Mouse (Mus musculus) kidney, embryonic 16.5 days (tissue): Measurements from ENCODE around the gene Zmiz2. TPM values are rescaled to one million over a fixed set of nuclear protein-coding genes. Genes with fewer than 3 reads are reported as not detected.
"Not testable (repeated sequence)": the region's sequence is repeated elsewhere in the genome, so short reads cannot be mapped to it uniquely, and the experiment has no call there.

Experiments used
- ATAC-seq: fragments of 200-750 bp; cut with Nextera tagmentation; 2 replicates; pipeline ENCODE4 v1.8.0; 2017; ENCODE audit warnings: moderate TSS enrichment; ENCODE audit not compliant: low FRiP score, low TSS enrichment
- H3K27ac ChIP-seq: fragments of 300-500 bp; sonication (generic); 2 replicates; pipeline ENCODE4 v1.5.1; 2014; ENCODE audit warnings: low read length
- H3K27me3 ChIP-seq: fragments of 300-500 bp; sonication (generic); 2 replicates; pipeline ENCODE4 v1.6.1; 2014; ENCODE audit warnings: low read length, control low read depth, mixed read lengths; ENCODE audit not compliant: insufficient read depth
- H3K36me3 ChIP-seq: fragments of 300-500 bp; sonication (generic); 2 replicates; pipeline ENCODE4 v1.6.1; 2014; ENCODE audit warnings: low read length, control low read depth, mixed read lengths; ENCODE audit not compliant: insufficient read depth
- H3K4me1 ChIP-seq: fragments of 300-500 bp; sonication (generic); 2 replicates; pipeline ENCODE4 v1.6.1; 2014; ENCODE audit warnings: low read length, control low read depth, mixed read lengths; ENCODE audit not compliant: insufficient read depth
- H3K4me2 ChIP-seq: fragments of 300-500 bp; sonication (generic); replicated peaks from 2 replicates; pipeline ENCODE4 v1.6.1; 2014; ENCODE audit warnings: low read depth, low read length
- H3K4me3 ChIP-seq: fragments of 300-500 bp; sonication (generic); 2 replicates; pipeline ENCODE4 v1.5.1; 2014; ENCODE audit warnings: mild to moderate bottlenecking, low read length
- H3K9ac ChIP-seq: fragments of 300-500 bp; sonication (generic); replicated peaks from 2 replicates; pipeline ENCODE4 v1.6.1; 2014; ENCODE audit warnings: low read length
- H3K9me3 ChIP-seq: fragments of 300-500 bp; sonication (generic); 2 replicates; pipeline ENCODE4 v1.6.1; 2016; ENCODE audit warnings: low read length, control low read depth
- WGBS: fragments of 180-500 bp; shearing (Covaris S2); extraction: QIAGEN DNeasy Blood & Tissue Kit; methylation state at CpG from one replicate; pipeline ENCODE4 v1.1.7; 2014; 5-methylcytosine and 5-hydroxymethylcytosine counted together
- polyA plus RNA-seq: library from polyadenylated mRNA; unstranded; fragments of >200 nt; fragmentation: Nextera tagmentation; extraction: Ambion mirVana; gene quantifications from 2 replicates; pipeline ENCODE4 v1.2.1, GENCODE M21; 2015

Zmiz2 gene
- polyA plus RNA-seq, 1 experiment from 2014 or later, result 11.7 TPM

- Histone ChIP-seq H3K9me3 (no peaks in the 10 kb centered on the region), H3K4me3 (peak overlapping the region; percentile 100), H3K36me3 (peaks cover 25% of the 10 kb centered on the region), H3K27ac (no peak overlapping the region), H3K27me3 (no peaks in the 10 kb centered on the region), H3K4me1 (peaks cover 22% of the 10 kb centered on the region), H3K4me2 (peak overlapping the region; percentile 96), H3K9ac (peak overlapping the region; percentile 18; the same call in 1 of the 2 replicates)
- no peak for ATAC-seq
These were observed 28.6 kb downstream of the Zmiz2 start for GRCm38 (mm10) chr11:6417490-6417889.

- H3K4me3 ChIP-seq, result peak overlapping the region; percentile 21
- peaks cover 33% of the 10 kb centered on the region for H3K36me3 ChIP-seq
- no peaks in the 10 kb centered on the region for H3K27me3 ChIP-seq
These were observed 29.9 kb downstream of the Zmiz2 start for GRCm38 (mm10) chr11:6418751-6419150.

GRCm38 (mm10) chr11:6419156-6419555 lies 30.3 kb downstream of the Zmiz2 start:
- H3K27me3 ChIP-seq, H3K27ac ChIP-seq, H3K9me3 ChIP-seq, H3K9ac ChIP-seq, H3K4me2 ChIP-seq, H3K4me3 ChIP-seq, ATAC-seq: not testable (repeated sequence)
- Histone ChIP-seq H3K4me1 (peaks cover 22% of the 10 kb centered on the region), H3K36me3 (peaks cover 37% of the 10 kb centered on the region)
- 81% methylated on average over 4 of the region's 4 CpGs for WGBS

More at GRCm38 (mm10) chr11:6418751-6419150, 29.9 kb downstream of the Zmiz2 start:
- H3K27ac ChIP-seq, result no peak overlapping the region
- H3K4me1 ChIP-seq, result peaks cover 22% of the 10 kb centered on the region
- no peak overlapping the region for H3K9ac ChIP-seq
- WGBS, result 82% methylated on average over 5 of the region's 5 CpGs
- ATAC-seq, result no peak
- H3K9me3 ChIP-seq, result no peaks in the 10 kb centered on the region
- H3K4me2 ChIP-seq, result peak overlapping the region; percentile 23; the same call in 1 of the 2 replicates

DNA sequence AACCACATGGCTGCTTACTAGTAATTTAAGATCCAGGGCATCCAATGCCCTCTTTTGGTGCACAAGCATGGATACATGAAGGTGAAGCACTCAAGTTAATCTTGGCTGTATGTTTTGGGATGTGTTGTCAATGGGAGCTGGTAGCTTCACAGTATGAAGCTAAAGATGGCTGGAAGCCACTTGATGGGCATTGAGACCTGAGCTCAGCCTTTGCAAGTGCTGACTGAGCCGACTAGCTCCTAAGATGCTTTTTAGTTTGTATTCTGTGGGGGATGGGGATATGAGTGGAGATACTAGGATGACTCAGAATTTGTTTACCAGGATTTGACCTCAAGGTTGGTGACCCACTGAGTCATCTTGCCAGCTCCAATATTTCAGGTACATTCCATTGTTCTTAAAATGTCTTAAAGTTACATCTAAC lies 31.4 kb downstream of the Zmiz2 start:
- Histone ChIP-seq H3K4me3 (no peak overlapping the region), H3K4me2 (no peak overlapping the region), H3K27me3 (no peaks in the 10 kb centered on the region), H3K4me1 (peaks cover 12% of the 10 kb centered on the region), H3K27ac (no peak overlapping the region), H3K9ac (no peak overlapping the region), H3K36me3 (peaks cover 44% of the 10 kb centered on the region), H3K9me3 (no peaks in the 10 kb centered on the region)
- WGBS, result 27% methylated on average over 1 of the region's 1 CpGs
- no peak for ATAC-seq

- Histone ChIP-seq H3K36me3 (peaks cover 47% of the 10 kb centered on the region), H3K4me3 (no peak overlapping the region), H3K4me1 (peaks cover 12% of the 10 kb centered on the region), H3K9me3 (no peaks in the 10 kb centered on the region), H3K4me2 (no peak overlapping the region), H3K27me3 (no peaks in the 10 kb centered on the region), H3K9ac (no peak overlapping the region), H3K27ac (no peak overlapping the region)
- WGBS, result 74% methylated on average over 2 of the region's 2 CpGs
- no peak for ATAC-seq
These were observed 32.0 kb downstream of the Zmiz2 start for GRCm38 (mm10) chr11:6420722-6421350.

DNA sequence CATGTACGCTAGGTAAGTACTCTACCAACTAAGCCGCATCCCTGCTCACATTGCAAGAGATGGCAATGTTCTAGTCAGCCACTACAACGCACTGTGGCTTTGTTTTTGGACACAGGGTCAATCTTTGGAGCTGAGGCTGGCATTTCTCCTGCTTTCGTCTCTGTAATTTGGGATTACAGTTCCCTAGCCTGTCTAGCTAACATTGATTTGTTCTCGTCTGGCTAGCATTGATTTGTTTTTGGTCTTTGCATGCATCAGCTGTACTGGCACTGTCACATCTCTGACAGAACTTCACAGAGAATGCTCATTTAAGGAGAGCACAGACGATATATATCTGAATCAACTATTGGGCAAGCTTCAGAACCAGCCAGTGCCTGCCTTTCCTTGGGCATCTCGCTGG lies 41.3 kb downstream of the Zmiz2 start:
- Histone ChIP-seq H3K27me3 (no peaks in the 10 kb centered on the region), H3K4me1 (no peaks in the 10 kb centered on the region), H3K9me3 (no peaks in the 10 kb centered on the region), H3K36me3 (peaks cover 81% of the 10 kb centered on the region), H3K9ac (no peak overlapping the region), H3K4me2 (no peak overlapping the region), H3K27ac (no peak overlapping the region), H3K4me3 (no peak overlapping the region)
- ATAC-seq, result no peak
- 90% methylated on average over 7 of the region's 7 CpGs for WGBS

- no peak for ATAC-seq
- H3K9ac ChIP-seq, result no peak overlapping the region
These were observed 47.6 kb downstream of the Zmiz2 start for GRCm38 (mm10) chr11:6436442-6436841.

GRCm38 (mm10) chr11:6437667-6438066 lies 48.8 kb downstream of the Zmiz2 start:
- Histone ChIP-seq H3K9ac (no peak overlapping the region), H3K27ac (no peak overlapping the region), H3K9me3 (no peaks in the 10 kb centered on the region), H3K36me3 (peaks cover 55% of the 10 kb centered on the region), H3K4me1 (peaks cover 3% of the 10 kb centered on the region; the same call in 1 of the 2 replicates), H3K4me2 (no peak overlapping the region), H3K27me3 (no peaks in the 10 kb centered on the region), H3K4me3 (no peak overlapping the region)
- no peak for ATAC-seq
- WGBS, result 84% methylated on average over 2 of the region's 2 CpGs

More at GRCm38 (mm10) chr11:6436442-6436841, 47.6 kb downstream of the Zmiz2 start:
- Histone ChIP-seq H3K27ac (no peak overlapping the region), H3K4me1 (no peaks in the 10 kb centered on the region), H3K9me3 (no peaks in the 10 kb centered on the region), H3K4me2 (no peak overlapping the region), H3K4me3 (no peak overlapping the region), H3K36me3 (peaks cover 64% of the 10 kb centered on the region), H3K27me3 (no peaks in the 10 kb centered on the region)
- WGBS, result 80% methylated on average over 8 of the region's 8 CpGs

DNA sequence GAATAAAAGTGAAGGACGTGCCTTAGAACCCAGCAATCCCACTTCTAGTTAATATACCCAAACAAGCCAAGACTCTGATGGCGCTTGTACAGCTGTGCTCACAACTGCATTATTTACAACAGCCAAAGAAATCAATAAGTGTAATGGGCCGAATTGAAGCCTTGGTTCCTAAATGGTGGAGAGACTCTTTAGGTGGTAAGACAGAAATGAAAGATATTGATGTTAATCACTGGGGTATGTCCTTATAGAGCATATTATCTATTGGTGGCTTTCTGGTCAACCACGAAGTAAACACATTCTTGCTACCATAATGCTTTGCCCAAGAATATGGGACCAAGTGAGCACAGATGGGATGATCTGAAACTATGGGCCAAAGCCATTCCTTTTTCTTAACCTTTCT lies 51.3 kb downstream of the Zmiz2 start:
- ATAC-seq, result no peak
- Histone ChIP-seq H3K9ac (no peak overlapping the region), H3K27ac (no peak overlapping the region), H3K27me3 (no peaks in the 10 kb centered on the region), H3K36me3 (peaks cover 34% of the 10 kb centered on the region), H3K4me2 (no peak overlapping the region), H3K4me3 (no peak overlapping the region), H3K4me1 (peaks cover 14% of the 10 kb centered on the region), H3K9me3 (no peaks in the 10 kb centered on the region)
- 95% methylated on average over 4 of the region's 4 CpGs for WGBS

- no peak overlapping the region for H3K27ac ChIP-seq
- H3K4me3 ChIP-seq, result no peak overlapping the region
- WGBS, result 96% methylated on average over 4 of the region's 4 CpGs
These were observed 53.7 kb downstream of the Zmiz2 start for GRCm38 (mm10) chr11:6442566-6442965.

More at GRCm38 (mm10) chr11:6442566-6442965, 53.7 kb downstream of the Zmiz2 start:
- Histone ChIP-seq H3K27me3 (no peaks in the 10 kb centered on the region), H3K9me3 (no peaks in the 10 kb centered on the region), H3K4me1 (peaks cover 17% of the 10 kb centered on the region), H3K9ac (no peak overlapping the region), H3K36me3 (peaks cover 15% of the 10 kb centered on the region), H3K4me2 (0 out of 2 replicates have a peak overlapping the region, but pooled peaks have one; percentile 74)
- no peak for ATAC-seq
